Comparison of ENCODE assay signal across 8 mouse cellular contexts in genomic region chr3:87515567-87516081, GRCm38 (mm10). TPM values are rescaled to one million over a fixed set of nuclear protein-coding genes. Genes with fewer than 3 reads are reported as not detected.
DNase-seq lines count a peak whose midpoint lies in the region; ATAC-seq and TF ChIP-seq lines count a peak whose summit lies in the region.

No protein-coding gene starts in this region.

- no peaks in the 10 kb centered on the region for H3K79me2 ChIP-seq in heart, adult 2 months (replicated peaks; ENCODE audit: control insufficient read depth, insufficient read depth, low read length)

- no peaks in the 10 kb centered on the region for H3K9me3 ChIP-seq in kidney, embryonic 15.5 days (replicated peaks)

- no peaks in the 10 kb centered on the region for H3K36me3 ChIP-seq in heart, adult 2 months (ENCODE audit: control insufficient read depth, insufficient read depth, low read length)
- no peaks in the 10 kb centered on the region for H3K36me3 ChIP-seq in kidney, embryonic 15.5 days

- no peaks in the 10 kb centered on the region for H3K27me3 ChIP-seq in heart, adult 2 months (ENCODE audit: control insufficient read depth, insufficient read depth, low read length)
- no peaks in the 10 kb centered on the region for H3K27me3 ChIP-seq in kidney, embryonic 15.5 days

- H3K27ac ChIP-seq in heart, adult 2 months, result peak overlapping the region; percentile 40; the same call in 1 of the 2 replicates
- H3K27ac ChIP-seq in kidney, embryonic 15.5 days, result no peak overlapping the region

- intact Hi-C loops in heart, adult 2 months (cut with DNase I), result no loop called here
- intact Hi-C loops in left cerebral cortex, postnatal 4 days (cut with DNase I), result no loop called here

- peak; percentile 14 to 53 for DNase-seq in adrenal gland, postnatal 36 days
- no peak for DNase-seq in adrenal gland, adult 18-20 months (ENCODE audit: low spot score in 2 of 2)
- DNase-seq in heart, adult 2 months, result peak; percentile 46 to 60
- no peak for DNase-seq in left cerebral cortex, postnatal 4 days
- DNase-seq in thymus, postnatal 25 days, result no peak
- no peak for DNase-seq in left cerebral cortex, adult 11 months (ENCODE audit: low spot score)

- TF ChIP-seq CTCF in heart, adult 2 months (IDR thresholded peaks at IDR 0.05), result no peak

- WGBS in heart, adult 2 months, result 22% methylated on average over 13 of the region's 13 CpGs
- 60% methylated on average over 13 of the region's 13 CpGs for WGBS in kidney, embryonic 15.5 days

- peaks cover 5% of the 10 kb centered on the region for H3K4me1 ChIP-seq in heart, adult 2 months (ENCODE audit: control insufficient read depth, insufficient read depth, low read length)
- H3K4me1 ChIP-seq in kidney, embryonic 15.5 days, result peaks cover 12% of the 10 kb centered on the region

- no peak for TF ChIP-seq EP300 in heart, adult 2 months (IDR thresholded peaks at IDR 0.05; ENCODE audit: insufficient read depth, low read depth, low read length)

- H3K9ac ChIP-seq in heart, adult 2 months (ENCODE audit: low read depth, low read length), result 0 out of 2 replicates have a peak overlapping the region, but pooled peaks have one; percentile 11
- H3K9ac ChIP-seq in kidney, embryonic 15.5 days, result no peak overlapping the region

- no peak for TF ChIP-seq POLR2A in heart, adult 2 months (IDR thresholded peaks at IDR 0.05; ENCODE audit: insufficient read depth, low read depth, low read length)

- no peak for ATAC-seq in kidney, embryonic 15.5 days (replicated peaks; ENCODE audit: low FRiP score)
- peak; percentile 78 for ATAC-seq in megakaryocyte-erythroid progenitor cell, adult 5-6 weeks (replicated peaks; ENCODE audit: low FRiP score, low TSS enrichment, poor library complexity, severe bottlenecking)

- 0 out of 2 replicates have a peak overlapping the region, but pooled peaks have one; percentile 16 for H3K4me2 ChIP-seq in kidney, embryonic 15.5 days

- H3K4me3 ChIP-seq in heart, adult 2 months, result peak overlapping the region; percentile 3; the same call in 1 of the 2 replicates
- no peak overlapping the region for H3K4me3 ChIP-seq in kidney, embryonic 15.5 days (replicated peaks)

RNA-seq across cellular contexts. Expression of gene Etv3, which starts 9.6 kb away (rescaled TPM):
- total RNA-seq in adrenal gland, postnatal 36 days (2021), result 10 to 100 TPM; 22.0 to 24.7 TPM
- 10 to 100 TPM; 21.1 to 27.1 TPM for total RNA-seq in adrenal gland, adult 18-20 months (2021)
- total RNA-seq in heart, adult 2 months (2021), result 10 to 100 TPM; 17.7 to 18.5 TPM
- polyA plus RNA-seq in heart, adult 2 months (2012; rRNA removed), result 9.0 and 12.2 TPM in 2 replicates
- 14.4 and 15.7 TPM in 2 replicates for polyA plus RNA-seq in kidney, embryonic 15.5 days (2015; fragmentation: Nextera tagmentation; extraction: Ambion mirVana)
- 8.6 and 11.5 TPM in 2 replicates for total RNA-seq in megakaryocyte-erythroid progenitor cell, adult 5-6 weeks (2014; fragmentation: Nextera tagmentation)
- 6.2 and 8.0 TPM in 2 replicates for total RNA-seq in megakaryocyte-erythroid progenitor cell, adult 5-6 weeks (2017)
- total RNA-seq in left cerebral cortex, postnatal 4 days (2021), result 10 to 100 TPM; 17.2 to 18.3 TPM

Comparison
In these comparisons a context has a peak if more than half of its experiments do, and no peak if none do; other contexts are left out.
1. DNase-seq: peak in adrenal gland, postnatal 36 days (2 of 2) and heart, adult 2 months (2 of 2); none in adrenal gland, adult 18-20 months (0 of 2), left cerebral cortex, postnatal 4 days (single experiment), thymus, postnatal 25 days (single experiment) and left cerebral cortex, adult 11 months (single experiment).